Mouse (Mus musculus): ENCODE measurements around the gene Optn. TPM values are rescaled to one million over a fixed set of nuclear protein-coding genes. Genes with fewer than 3 reads are reported as not detected.
A peak's percentile ranks its signal among the peaks of the same experiment; 100 is the strongest.

The Optn gene
- polyA plus RNA-seq, 1 experiment from 2014 or later: 5.8 TPM

- TF ChIP-seq CTCF (IDR thresholded peaks at IDR 0.05; ENCODE audit: low read depth): no peak
- no peak for ATAC-seq (ENCODE audit: insufficient read depth)
These were observed 25.5 kb downstream of the Optn start for GRCm38 (mm10) chr2:5038320-5038719.

DNA sequence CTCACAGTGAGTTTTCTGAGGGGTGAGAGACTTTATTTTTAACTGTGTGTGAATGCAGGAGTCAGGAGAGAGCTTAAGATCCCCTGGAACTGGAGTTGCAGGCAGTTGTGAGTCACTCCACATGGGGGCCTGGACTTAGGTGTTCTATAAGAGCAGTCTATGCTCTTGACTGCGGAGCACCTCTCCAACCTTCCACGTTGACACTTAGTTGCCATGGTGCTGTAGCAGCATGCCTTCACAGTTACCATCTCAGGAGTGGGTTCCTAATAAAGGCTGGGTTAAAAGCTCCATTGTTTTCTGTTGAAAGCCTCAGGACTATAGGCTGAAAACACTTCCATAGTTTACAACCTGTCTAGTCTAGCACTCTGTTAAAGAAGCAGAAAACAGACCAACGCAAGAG, 26.5 kb downstream of the Optn start:
- Histone ChIP-seq H3K9ac (no peak overlapping the region), H3K9me3 (ENCODE audit: low read depth, low read length) (no peaks in the 10 kb centered on the region), H3K4me3 (ENCODE audit: low read depth, low read length) (no peak overlapping the region), H3K27ac (ENCODE audit: low read depth) (no peak overlapping the region), H3K36me3 (ENCODE audit: insufficient read depth) (no peaks in the 10 kb centered on the region), H3K27me3 (ENCODE audit: insufficient read depth, low read length) (no peaks in the 10 kb centered on the region), H3K4me1 (ENCODE audit: insufficient read depth) (no peaks in the 10 kb centered on the region; the same call in 1 of the 2 replicates), H3K4me2 (no peak overlapping the region)
- peak; percentile 70; the same call in 1 of the 2 replicates for ATAC-seq (ENCODE audit: insufficient read depth)
- DNase-seq: peak; percentile 57
- peak; percentile 16; the same call in 1 of the 2 replicates for TF ChIP-seq CTCF (IDR thresholded peaks at IDR 0.05; ENCODE audit: low read depth)
- 64% methylated on average over 3 of the region's 3 CpGs for WGBS

More at GRCm38 (mm10) chr2:5038320-5038719, 25.5 kb downstream of the Optn start:
- Histone ChIP-seq H3K4me1 (ENCODE audit: insufficient read depth) (no peaks in the 10 kb centered on the region; the same call in 1 of the 2 replicates), H3K4me2 (no peak overlapping the region), H3K36me3 (ENCODE audit: insufficient read depth) (no peaks in the 10 kb centered on the region), H3K9me3 (ENCODE audit: low read depth, low read length) (no peaks in the 10 kb centered on the region), H3K27me3 (ENCODE audit: insufficient read depth, low read length) (no peaks in the 10 kb centered on the region), H3K27ac (ENCODE audit: low read depth) (no peak overlapping the region), H3K9ac (no peak overlapping the region), H3K4me3 (ENCODE audit: low read depth, low read length) (no peak overlapping the region)
- DNase-seq: no peak
- WGBS: 77% methylated on average over 5 of the region's 5 CpGs

GRCm38 (mm10) chr2:5036411-5037076, 27.3 kb downstream of the Optn start:
- Histone ChIP-seq H3K36me3 (ENCODE audit: insufficient read depth) (no peaks in the 10 kb centered on the region), H3K27ac (ENCODE audit: low read depth) (no peak overlapping the region), H3K27me3 (ENCODE audit: insufficient read depth, low read length) (no peaks in the 10 kb centered on the region), H3K4me1 (ENCODE audit: insufficient read depth) (no peaks in the 10 kb centered on the region; the same call in 1 of the 2 replicates), H3K4me3 (ENCODE audit: low read depth, low read length) (no peak overlapping the region), H3K9me3 (ENCODE audit: low read depth, low read length) (no peaks in the 10 kb centered on the region), H3K9ac (no peak overlapping the region), H3K4me2 (no peak overlapping the region)
- TF ChIP-seq CTCF (IDR thresholded peaks at IDR 0.05; ENCODE audit: low read depth): no peak
- DNase-seq (no peak), ATAC-seq (ENCODE audit: insufficient read depth) (no peak)
- WGBS: 76% methylated on average over 10 of the region's 10 CpGs

DNA sequence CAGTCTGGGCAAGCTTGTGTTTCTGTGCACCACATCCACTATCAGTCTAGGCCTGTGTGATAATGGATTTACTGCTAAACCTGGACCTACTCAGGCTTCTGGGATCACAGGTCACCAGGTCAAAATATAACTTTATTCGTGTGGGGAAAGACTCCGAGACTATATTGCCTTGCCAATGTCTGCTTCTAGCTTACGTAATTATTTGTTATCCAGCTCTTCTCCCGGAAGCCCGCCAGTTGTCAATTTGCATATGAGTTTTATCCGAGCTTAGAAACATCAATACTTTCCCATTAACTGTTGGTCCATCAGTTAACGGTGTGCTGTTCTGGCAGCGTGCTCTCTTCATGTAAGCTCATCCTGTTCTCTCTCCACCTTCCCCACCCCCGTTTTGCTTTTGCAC, 28.6 kb downstream of the Optn start:
- no peak for ATAC-seq (ENCODE audit: insufficient read depth)

GRCm38 (mm10) chr2:5034801-5035200, 29.1 kb downstream of the Optn start:
- ATAC-seq (ENCODE audit: insufficient read depth) (no peak), DNase-seq (no peak)
- no peak for TF ChIP-seq CTCF (IDR thresholded peaks at IDR 0.05; ENCODE audit: low read depth)
- H3K27ac ChIP-seq (ENCODE audit: low read depth): no peak overlapping the region
- no peak overlapping the region for H3K4me3 ChIP-seq (ENCODE audit: low read depth, low read length)
- WGBS: 61% methylated on average over 8 of the region's 8 CpGs
- no peak overlapping the region for H3K4me2 ChIP-seq
- H3K36me3 ChIP-seq (ENCODE audit: insufficient read depth): no peaks in the 10 kb centered on the region
- no peaks in the 10 kb centered on the region for H3K27me3 ChIP-seq (ENCODE audit: insufficient read depth, low read length)
- H3K4me1 ChIP-seq (ENCODE audit: insufficient read depth): no peaks in the 10 kb centered on the region; the same call in 1 of the 2 replicates
- H3K9ac ChIP-seq: no peak overlapping the region
- no peaks in the 10 kb centered on the region for H3K9me3 ChIP-seq (ENCODE audit: low read depth, low read length)

More for the DNA sequence above, 28.6 kb downstream of the Optn start:
- Histone ChIP-seq H3K4me3 (ENCODE audit: low read depth, low read length) (no peak overlapping the region), H3K9ac (no peak overlapping the region), H3K36me3 (ENCODE audit: insufficient read depth) (no peaks in the 10 kb centered on the region), H3K4me1 (ENCODE audit: insufficient read depth) (no peaks in the 10 kb centered on the region; the same call in 1 of the 2 replicates), H3K27me3 (ENCODE audit: insufficient read depth, low read length) (no peaks in the 10 kb centered on the region), H3K9me3 (ENCODE audit: low read depth, low read length) (no peaks in the 10 kb centered on the region), H3K4me2 (no peak overlapping the region), H3K27ac (ENCODE audit: low read depth) (no peak overlapping the region)
- TF ChIP-seq CTCF (IDR thresholded peaks at IDR 0.05; ENCODE audit: low read depth): no peak
- DNase-seq: no peak
- 75% methylated on average over 9 of the region's 9 CpGs for WGBS

- 49% methylated on average over 15 of the region's 15 CpGs for WGBS
- Histone ChIP-seq H3K36me3 (ENCODE audit: insufficient read depth) (no peaks in the 10 kb centered on the region), H3K27me3 (ENCODE audit: insufficient read depth, low read length) (no peaks in the 10 kb centered on the region), H3K9me3 (ENCODE audit: low read depth, low read length) (no peaks in the 10 kb centered on the region), H3K4me2 (no peak overlapping the region), H3K4me1 (ENCODE audit: insufficient read depth) (no peaks in the 10 kb centered on the region; the same call in 1 of the 2 replicates), H3K9ac (no peak overlapping the region), H3K4me3 (ENCODE audit: low read depth, low read length) (no peak overlapping the region), H3K27ac (ENCODE audit: low read depth) (no peak overlapping the region)
- TF ChIP-seq CTCF (IDR thresholded peaks at IDR 0.05; ENCODE audit: low read depth): no peak
- peak; percentile 44 for DNase-seq
- peak; percentile 36; the same call in 1 of the 2 replicates for ATAC-seq (ENCODE audit: insufficient read depth)
These were observed 30.1 kb downstream of the Optn start for GRCm38 (mm10) chr2:5033546-5034420.

GRCm38 (mm10) chr2:5032665-5033064, 31.2 kb downstream of the Optn start:
- Histone ChIP-seq H3K9me3 (ENCODE audit: low read depth, low read length) (no peaks in the 10 kb centered on the region), H3K27ac (ENCODE audit: low read depth) (no peak overlapping the region), H3K4me1 (ENCODE audit: insufficient read depth) (no peaks in the 10 kb centered on the region; the same call in 1 of the 2 replicates), H3K27me3 (ENCODE audit: insufficient read depth, low read length) (no peaks in the 10 kb centered on the region), H3K9ac (no peak overlapping the region), H3K4me3 (ENCODE audit: low read depth, low read length) (no peak overlapping the region), H3K4me2 (no peak overlapping the region), H3K36me3 (ENCODE audit: insufficient read depth) (no peaks in the 10 kb centered on the region)
- no peak for ATAC-seq (ENCODE audit: insufficient read depth)
- WGBS: 62% methylated on average over 5 of the region's 5 CpGs
- no peak for TF ChIP-seq CTCF (IDR thresholded peaks at IDR 0.05; ENCODE audit: low read depth)
- no peak for DNase-seq
